In genomic region chr15:102981379-102982288, GRCm38 (mm10) we compare ENCODE assay signal across 7 mouse cellular contexts. TPM values are rescaled to one million over a fixed set of nuclear protein-coding genes. Genes with fewer than 3 reads are reported as not detected.
DNase-seq lines count a peak whose midpoint lies in the region; ATAC-seq and TF ChIP-seq lines count a peak whose summit lies in the region.

No protein-coding gene starts in this region.

- peaks cover 6% of the 10 kb centered on the region for H3K4me1 ChIP-seq in forebrain, embryonic 16.5 days (replicated peaks; ENCODE audit: control insufficient read depth, insufficient read depth, low read length)
- H3K4me1 ChIP-seq in cerebellum, adult 2 months (ENCODE audit: control insufficient read depth, insufficient read depth, low read length): no peaks in the 10 kb centered on the region

- H3K4me2 ChIP-seq in forebrain, embryonic 16.5 days (ENCODE audit: low read length): peak overlapping the region; percentile 28

- no peak for TF ChIP-seq POLR2A in cerebellum, adult 2 months (IDR thresholded peaks at IDR 0.05; ENCODE audit: borderline replicate concordance, insufficient read depth, low read length)

- H3K9me3 ChIP-seq in forebrain, embryonic 16.5 days (ENCODE audit: control insufficient read depth, low read length): no peaks in the 10 kb centered on the region

- peak; percentile 36 for DNase-seq in 3T3-L1 (ENCODE audit: low read depth, low spot score)
- DNase-seq in kidney, postnatal 14 days: peak; percentile 74
- DNase-seq in retina, postnatal 1 day: peak; percentile 67
- DNase-seq in right cerebral cortex, postnatal 14 days: no peak
- DNase-seq in cerebellum, adult 2 months: no peak

- H3K4me3 ChIP-seq in forebrain, embryonic 16.5 days (replicated peaks; ENCODE audit: low read length): peak overlapping the region; percentile 13
- no peak overlapping the region for H3K4me3 ChIP-seq in cerebellum, adult 2 months (replicated peaks; ENCODE audit: insufficient read depth, low read depth, low read length)

- no peaks in the 10 kb centered on the region for H3K36me3 ChIP-seq in forebrain, embryonic 16.5 days (ENCODE audit: control insufficient read depth, insufficient read depth)

- H3K9ac ChIP-seq in forebrain, embryonic 16.5 days (replicated peaks; ENCODE audit: low read depth, low read length): no peak overlapping the region

- ATAC-seq in CD4-positive, CD25-positive, alpha-beta regulatory T cell, adult 4 months: peak; percentile 24
- ATAC-seq in forebrain, embryonic 16.5 days: no peak

- H3K27ac ChIP-seq in forebrain, embryonic 16.5 days (ENCODE audit: low read length): no peak overlapping the region
- no peak overlapping the region for H3K27ac ChIP-seq in cerebellum, adult 2 months (ENCODE audit: insufficient read depth, low read length)

- WGBS in forebrain, embryonic 16.5 days: under 1% methylated on average over 88 of the region's 88 CpGs
- WGBS in cerebellum, adult 2 months: 1% methylated on average over 88 of the region's 88 CpGs

- H3K27me3 ChIP-seq in forebrain, embryonic 16.5 days (replicated peaks; ENCODE audit: control insufficient read depth, insufficient read depth, low read length): peaks cover 92% of the 10 kb centered on the region
- peaks cover 14% of the 10 kb centered on the region; the same call in 1 of the 2 replicates for H3K27me3 ChIP-seq in cerebellum, adult 2 months (ENCODE audit: control insufficient read depth, insufficient read depth, low read length)

- no peak for TF ChIP-seq CTCF in cerebellum, adult 2 months (IDR thresholded peaks at IDR 0.05; ENCODE audit: borderline replicate concordance, insufficient read depth, low read depth, low read length)

RNA-seq across cellular contexts. Expression of gene Hoxc9, which starts 5.4 kb away (rescaled TPM):
- polyA plus RNA-seq in CD4-positive, CD25-positive, alpha-beta regulatory T cell, adult 4 months (2017; shearing (Covaris generic)): not detected
- not detected in 2 replicates for polyA plus RNA-seq in forebrain, embryonic 16.5 days (2015; fragmentation: Nextera tagmentation; extraction: Ambion mirVana)
- polyA plus RNA-seq in cerebellum, adult 2 months (2012; rRNA removed): not detected in 2 replicates

RNA-seq across cellular contexts. Expression of gene Hoxc8, which starts 8.8 kb away (rescaled TPM):
- under 1 TPM in 1 of 2 experiments, not detected in 1; 0.43 TPM for polyA plus RNA-seq in CD4-positive, CD25-positive, alpha-beta regulatory T cell, adult 4 months (2017; shearing (Covaris generic))
- polyA plus RNA-seq in forebrain, embryonic 16.5 days (2015; fragmentation: Nextera tagmentation; extraction: Ambion mirVana): not detected in 2 replicates
- polyA plus RNA-seq in cerebellum, adult 2 months (2012; rRNA removed): not detected in 2 replicates

RNA-seq across cellular contexts. Expression of gene Hoxc5, which starts 14.4 kb away (rescaled TPM):
- polyA plus RNA-seq in CD4-positive, CD25-positive, alpha-beta regulatory T cell, adult 4 months (2017; shearing (Covaris generic)): not detected
- not detected in 2 replicates for polyA plus RNA-seq in forebrain, embryonic 16.5 days (2015; fragmentation: Nextera tagmentation; extraction: Ambion mirVana)
- polyA plus RNA-seq in cerebellum, adult 2 months (2012; rRNA removed): 1.5 and 2.2 TPM in 2 replicates

RNA-seq across cellular contexts. Expression of gene Hoxc10, which starts 15.0 kb away (rescaled TPM):
- polyA plus RNA-seq in CD4-positive, CD25-positive, alpha-beta regulatory T cell, adult 4 months (2017; shearing (Covaris generic)): not detected
- polyA plus RNA-seq in forebrain, embryonic 16.5 days (2015; fragmentation: Nextera tagmentation; extraction: Ambion mirVana): not detected in 2 replicates
- polyA plus RNA-seq in cerebellum, adult 2 months (2012; rRNA removed): not detected in 2 replicates

RNA-seq across cellular contexts. Expression of gene Hoxc6, which starts 16.4 kb away (rescaled TPM):
- polyA plus RNA-seq in CD4-positive, CD25-positive, alpha-beta regulatory T cell, adult 4 months (2017; shearing (Covaris generic)): not detected
- polyA plus RNA-seq in forebrain, embryonic 16.5 days (2015; fragmentation: Nextera tagmentation; extraction: Ambion mirVana): not detected in 2 replicates
- 0.16 and 0.25 TPM in 2 replicates for polyA plus RNA-seq in cerebellum, adult 2 months (2012; rRNA removed)

Comparison
In these comparisons a context has a peak if more than half of its experiments do, and no peak if none do; other contexts are left out.
1. DNase-seq: peak in 3T3-L1 (single experiment), kidney, postnatal 14 days (single experiment) and retina, postnatal 1 day (single experiment); none in right cerebral cortex, postnatal 14 days (single experiment) and cerebellum, adult 2 months (0 of 2).